Mouse (Mus musculus): ENCODE measurements around the gene Gadd45g. TPM values are rescaled to one million over a fixed set of nuclear protein-coding genes. Genes with fewer than 3 reads are reported as not detected.
"Not testable (repeated sequence)": the region's sequence is repeated elsewhere in the genome, so short reads cannot be mapped to it uniquely, and the experiment has no call there.

Gadd45g gene
- total RNA-seq, 2 experiments from 2014 or later = 24.0 to 27.8 TPM

DNA sequence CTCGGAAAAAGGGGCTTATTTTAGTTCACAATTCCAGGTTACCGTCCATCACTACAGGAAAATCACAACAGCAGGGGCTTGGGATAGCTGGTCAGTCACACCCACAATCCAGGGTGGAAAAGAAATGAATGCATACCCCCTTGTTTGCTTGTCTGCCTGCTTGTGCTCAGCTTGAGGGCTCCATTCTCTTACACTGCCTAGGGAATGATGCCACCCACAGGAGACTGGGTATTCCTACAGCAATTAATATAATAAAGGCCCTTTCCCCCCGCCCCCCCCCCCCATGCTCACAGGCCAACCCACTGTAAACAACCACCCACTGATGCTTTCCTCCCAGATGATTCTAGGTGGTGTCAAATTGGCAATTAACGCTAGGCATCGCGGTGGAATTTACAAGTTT is 14.0 kb upstream of the Gadd45g start:
- no peak for DNase-seq (ENCODE audit: low spot score in 2 of 2)

DNA sequence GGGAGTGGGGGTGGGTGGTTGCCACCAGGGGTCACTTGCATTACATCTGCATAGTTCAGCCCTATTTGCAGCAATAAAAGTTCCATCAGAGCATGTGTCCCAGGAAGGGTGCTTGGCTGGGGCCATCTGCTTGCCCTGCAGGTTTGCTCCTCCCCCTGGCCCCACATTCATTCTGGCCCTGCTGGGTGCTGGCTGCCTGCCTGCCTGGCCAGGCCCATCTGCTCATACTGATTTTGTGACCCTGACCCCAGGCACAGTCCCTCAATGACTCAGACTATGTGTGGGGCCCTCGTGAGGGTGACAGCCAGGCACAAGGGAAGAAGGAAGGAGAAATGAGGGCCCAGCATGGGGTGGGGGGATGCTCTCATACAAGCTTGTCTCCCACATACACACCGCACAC is 12.9 kb upstream of the Gadd45g start:
- DNase-seq (ENCODE audit: low spot score in 2 of 2) = no peak

DNA sequence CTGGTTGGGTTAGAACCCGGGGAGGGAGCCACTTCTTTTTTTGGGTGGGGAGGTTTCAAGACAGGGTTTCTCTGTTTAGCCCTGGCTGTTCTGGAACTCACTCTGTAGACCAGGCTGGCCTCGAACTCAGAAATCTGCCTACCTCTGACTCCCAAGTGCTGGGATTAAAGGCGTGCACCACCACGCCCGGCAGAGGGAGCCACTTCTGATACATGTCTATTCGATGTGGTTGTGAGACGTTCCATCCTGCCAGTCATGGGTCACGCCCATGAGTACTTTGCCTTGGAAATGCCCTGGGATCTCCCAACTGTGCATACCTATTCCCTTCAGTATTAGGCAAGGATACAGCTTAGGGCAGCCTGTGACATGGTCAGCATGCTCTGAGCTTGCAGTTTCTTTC is 12.5 kb upstream of the Gadd45g start:
- DNase-seq (ENCODE audit: low spot score in 2 of 2) = not testable (repeated sequence)

DNA sequence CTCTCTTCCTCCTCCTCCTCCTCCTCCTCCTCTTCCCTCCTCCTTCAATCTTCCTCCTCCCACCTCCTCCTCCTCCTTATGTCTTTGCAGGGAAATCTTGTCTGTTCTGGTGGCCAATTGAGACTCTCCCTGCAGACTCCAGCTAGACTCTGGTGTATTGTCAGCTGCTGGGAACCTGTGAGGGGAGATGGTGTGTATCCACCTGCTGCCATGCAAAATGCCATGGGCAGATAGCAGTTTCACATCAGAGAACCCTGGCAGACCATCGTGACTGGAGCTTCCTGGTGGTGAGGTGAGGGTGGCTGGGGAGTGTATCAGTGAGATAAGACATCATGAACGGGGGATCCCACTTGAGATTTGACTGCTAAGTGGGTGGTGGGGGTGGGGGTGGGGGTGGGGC is 12.0 kb upstream of the Gadd45g start:
- no peak for DNase-seq (ENCODE audit: low spot score in 2 of 2)

DNA sequence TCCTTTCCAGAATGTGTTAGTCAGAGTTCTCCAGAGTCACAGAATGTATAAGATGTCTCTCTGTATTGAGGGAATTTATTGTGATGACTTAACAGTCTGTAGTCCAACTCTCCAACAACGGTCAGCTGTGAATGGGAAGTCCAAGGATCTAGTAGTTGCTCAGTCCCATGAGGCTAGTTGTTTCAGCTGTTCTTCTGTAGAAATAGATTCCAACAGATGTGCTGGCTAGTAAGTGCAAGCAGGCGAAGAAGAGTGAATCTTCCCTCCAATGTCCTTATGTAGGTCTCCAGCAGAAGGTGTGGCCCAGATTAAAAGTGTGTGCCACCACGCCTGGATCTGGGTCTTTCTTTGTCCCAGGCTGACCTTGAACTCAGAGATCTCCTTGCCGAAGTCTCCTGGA is 11.3 kb upstream of the Gadd45g start:
- not testable (repeated sequence) for DNase-seq (ENCODE audit: low spot score in 2 of 2)

DNA sequence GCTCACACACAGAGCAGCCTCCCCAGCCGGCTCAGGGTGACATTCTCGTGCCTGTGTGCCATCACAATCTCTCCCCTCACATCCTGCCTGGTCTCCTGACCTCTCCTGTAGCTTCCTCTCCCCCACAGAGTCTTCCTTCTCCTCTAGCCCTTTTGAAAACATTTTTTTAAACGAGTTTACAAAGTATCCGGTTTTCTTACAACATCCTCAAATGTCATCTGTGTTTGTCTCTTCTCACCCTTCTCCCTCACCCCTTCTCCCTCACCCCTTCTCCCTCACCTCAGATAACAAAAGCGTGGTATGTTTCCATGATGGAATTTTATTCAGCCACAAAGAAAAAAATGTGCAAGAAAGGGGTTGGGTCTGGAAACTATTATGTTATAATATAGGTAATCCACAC is 9.1 kb upstream of the Gadd45g start:
- DNase-seq (ENCODE audit: low spot score in 2 of 2) = no peak

DNA sequence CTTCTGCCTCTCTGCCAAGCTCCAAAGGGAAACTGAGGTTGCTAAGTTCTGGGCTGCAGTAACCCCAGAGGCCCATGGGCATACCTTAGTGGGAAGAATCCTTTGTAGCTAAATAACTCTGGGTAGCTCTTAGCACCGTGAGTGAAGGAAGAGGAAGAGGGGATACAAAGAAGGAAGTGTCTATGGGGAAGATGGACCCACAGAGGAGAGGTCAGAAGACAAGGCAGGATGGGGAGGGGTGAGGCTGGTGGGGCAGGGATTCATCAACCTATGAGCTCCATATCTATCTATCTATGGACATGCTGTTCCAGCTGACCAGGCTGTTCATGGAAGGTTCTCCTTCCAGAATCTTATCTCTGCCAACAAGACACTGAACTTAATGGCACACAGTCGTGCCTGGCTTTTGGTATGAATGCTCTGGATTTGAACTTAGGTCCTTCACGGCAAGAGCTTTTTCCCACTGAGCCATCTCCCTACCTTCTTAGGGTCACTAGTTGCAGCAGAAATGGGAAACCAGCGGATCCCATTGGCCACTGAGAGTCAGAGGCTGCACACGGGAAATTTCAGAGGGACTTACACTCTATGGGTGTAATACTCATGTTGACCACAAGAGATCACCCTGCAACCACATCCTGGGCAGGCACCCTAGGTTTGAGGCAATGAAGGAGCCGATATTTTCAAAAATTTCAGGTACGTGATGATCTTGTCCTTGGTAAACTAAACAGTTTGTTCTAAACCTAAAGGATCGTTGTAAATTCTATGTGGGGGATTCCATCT is 7.0 kb upstream of the Gadd45g start:
- peak in 1 of 2 experiments; percentile 67 for DNase-seq (ENCODE audit: low spot score in 2 of 2)

DNA sequence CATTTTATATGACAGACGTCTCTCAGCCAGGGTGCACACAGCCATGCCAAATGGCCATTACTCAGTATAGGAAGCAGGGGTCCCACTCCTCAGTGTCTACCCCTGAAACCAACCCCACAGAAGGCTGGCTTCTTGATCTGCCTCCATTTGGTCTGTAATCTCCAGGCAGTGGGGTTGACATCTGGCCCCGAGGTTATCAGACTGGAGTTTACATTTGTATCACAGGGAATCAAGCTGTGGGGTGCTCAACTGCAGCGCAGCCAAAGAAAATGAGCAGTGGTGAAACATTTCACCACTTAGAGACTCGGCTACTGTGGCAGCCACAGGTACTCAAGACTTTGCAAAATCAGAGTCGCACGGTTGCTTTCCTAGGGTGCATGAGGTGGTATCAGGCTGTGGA is 5.8 kb upstream of the Gadd45g start:
- no peak for DNase-seq (ENCODE audit: low spot score in 2 of 2)

DNA sequence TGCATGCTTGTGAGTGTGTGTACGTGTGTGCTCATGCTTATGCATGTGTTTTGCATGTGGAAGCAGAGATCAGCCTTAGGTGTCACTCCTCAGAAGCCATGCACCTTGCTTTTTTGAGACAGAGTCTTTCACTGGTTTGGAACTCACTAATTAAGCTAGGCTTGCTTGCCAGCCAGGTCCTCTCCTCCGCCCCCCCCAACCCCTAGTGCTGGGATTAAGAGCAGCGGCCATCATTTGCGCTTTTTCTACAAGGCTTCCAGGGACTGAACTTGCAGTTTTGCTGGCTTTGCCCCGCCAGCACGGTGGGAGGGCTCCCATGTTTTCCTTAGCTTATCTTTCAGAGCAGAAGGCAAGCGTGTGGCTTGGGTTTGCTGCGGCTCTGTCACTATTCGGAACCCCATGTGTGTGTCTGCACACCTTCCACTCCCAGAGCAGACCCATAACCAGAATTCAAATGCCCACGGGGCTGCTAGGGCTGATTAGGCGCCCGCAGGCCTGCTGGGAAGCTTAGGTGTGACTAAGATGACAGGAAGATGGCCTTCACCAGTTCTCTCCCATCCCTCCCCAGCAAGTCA is 4.8 kb upstream of the Gadd45g start:
- DNase-seq (ENCODE audit: low spot score in 2 of 2) = no peak

DNA sequence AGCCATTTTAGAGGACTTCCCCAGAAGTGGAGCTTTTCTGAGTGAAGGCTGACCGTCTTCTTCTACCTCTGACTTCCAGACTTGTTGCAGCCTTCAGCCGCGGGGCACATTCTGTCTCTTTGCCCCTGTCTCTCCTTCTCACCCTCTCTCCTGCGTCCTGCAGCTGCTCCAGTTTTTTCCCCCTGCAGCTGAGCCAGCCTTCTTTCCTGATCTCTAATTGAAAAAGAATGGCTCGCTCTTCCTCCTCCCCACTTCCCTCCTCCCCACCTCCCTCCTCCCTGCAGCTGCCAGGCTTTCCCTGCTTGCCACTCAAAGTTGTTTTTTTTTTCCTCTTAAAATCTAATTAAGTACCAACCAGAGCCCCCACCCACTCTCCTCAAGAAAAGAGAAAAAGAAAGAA is 4.3 kb upstream of the Gadd45g start:
- no peak for DNase-seq (ENCODE audit: low spot score in 2 of 2)

DNA sequence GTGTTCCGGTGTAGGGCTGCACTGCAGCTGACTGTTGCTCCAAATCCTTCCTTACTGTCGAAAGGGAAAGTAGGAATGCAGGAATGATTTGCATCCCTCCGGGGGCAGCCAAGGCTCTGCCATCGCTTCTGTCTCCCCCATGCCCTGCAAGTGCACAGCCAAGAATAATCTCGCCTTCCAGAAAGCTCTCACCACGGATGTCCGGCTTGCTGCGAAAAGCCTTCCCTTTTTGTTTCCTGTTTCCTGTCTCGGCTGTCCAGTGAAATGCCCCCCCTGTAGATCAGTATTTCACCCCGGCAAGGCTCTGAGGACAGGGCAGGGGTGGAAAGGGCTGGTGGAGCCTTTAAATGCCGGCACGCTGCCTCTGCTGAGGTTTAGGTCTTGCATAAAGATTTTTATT is 3.7 kb upstream of the Gadd45g start:
- no peak for DNase-seq (ENCODE audit: low spot score in 2 of 2)

DNA sequence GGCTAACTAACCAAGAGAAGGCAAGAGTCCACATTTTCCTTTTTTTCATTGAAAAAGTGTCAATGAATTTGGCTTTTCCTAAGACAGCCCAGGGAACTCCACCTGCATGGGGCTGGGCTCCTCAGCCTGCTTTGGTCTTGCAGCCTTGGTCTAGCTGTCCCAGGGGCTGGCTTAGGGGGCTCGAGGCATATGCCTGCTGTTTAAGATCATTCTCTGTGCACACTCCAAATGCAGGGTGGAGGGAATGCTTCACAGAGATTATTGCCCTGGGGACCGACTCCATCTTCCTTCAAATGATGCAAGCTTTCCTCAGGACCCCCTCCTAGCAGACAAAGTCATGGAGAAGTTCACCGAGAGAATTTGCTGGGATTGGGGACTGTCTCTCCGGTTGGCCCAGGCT is 3.2 kb upstream of the Gadd45g start:
- DNase-seq (ENCODE audit: low spot score in 2 of 2) = no peak

DNA sequence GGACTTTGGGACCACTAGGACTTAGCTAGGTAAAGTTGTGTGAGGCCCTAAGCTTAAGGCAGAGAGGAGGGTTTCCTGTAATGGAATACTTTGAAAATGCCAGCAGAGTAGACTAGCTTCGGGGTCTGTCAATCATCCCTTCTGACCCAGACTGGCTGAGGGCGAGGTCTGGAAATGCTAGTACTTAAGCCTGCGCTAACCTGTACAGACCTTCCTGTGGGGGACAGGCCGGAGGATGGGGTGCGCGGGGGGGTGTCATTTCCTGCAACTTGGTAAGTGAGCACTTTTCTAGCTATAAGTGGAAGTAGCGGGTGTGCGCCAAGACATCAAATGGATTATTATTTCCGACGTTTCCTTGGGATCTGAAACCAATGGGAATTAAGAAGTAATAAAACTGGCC is 2.4 kb upstream of the Gadd45g start:
- no peak for DNase-seq (ENCODE audit: low spot score in 2 of 2)

DNA sequence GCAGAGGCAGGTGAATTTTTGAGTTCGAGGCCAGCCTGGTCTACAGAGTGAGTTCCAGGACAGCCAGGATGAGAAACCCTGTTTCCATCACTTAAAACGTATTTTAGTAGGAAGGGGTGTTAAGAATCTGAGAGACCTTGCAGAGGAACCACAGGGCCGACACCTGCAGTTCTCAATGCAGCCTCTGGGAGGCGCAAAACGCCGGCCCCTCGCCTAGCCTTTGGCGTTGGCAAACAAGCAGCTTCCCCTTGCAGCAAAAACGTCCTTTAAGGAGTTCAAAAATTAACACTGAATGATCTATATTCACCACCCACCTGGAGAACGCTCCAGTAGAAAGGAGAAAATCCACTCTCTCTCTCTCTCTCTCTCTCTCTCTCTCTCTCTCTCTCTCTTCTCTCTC is 1.8 kb upstream of the Gadd45g start:
- DNase-seq (ENCODE audit: low spot score in 2 of 2) = peak; percentile 61 to 70

DNA sequence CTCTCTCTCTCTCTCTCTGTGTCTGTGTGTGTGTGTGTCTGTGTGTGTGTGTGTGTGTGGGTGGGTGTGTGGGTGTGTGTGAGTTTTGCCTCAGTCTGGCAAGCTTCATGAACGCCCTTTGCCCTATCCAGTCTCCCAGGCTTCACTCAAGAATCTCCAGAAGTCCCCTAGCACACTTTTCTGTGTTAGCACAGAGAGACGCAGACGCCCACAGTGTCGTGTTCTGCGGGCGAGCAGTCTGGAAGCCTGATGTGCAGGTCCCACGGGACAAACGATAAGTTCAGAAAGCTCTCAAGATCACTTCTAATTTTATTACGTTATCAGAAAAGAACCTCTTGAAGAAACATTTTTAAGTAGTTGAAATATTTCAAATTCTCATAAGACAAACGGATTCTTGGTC is 1.4 kb upstream of the Gadd45g start:
- DNase-seq (ENCODE audit: low spot score in 2 of 2) = peak in 1 of 2 experiments; percentile 39

DNA sequence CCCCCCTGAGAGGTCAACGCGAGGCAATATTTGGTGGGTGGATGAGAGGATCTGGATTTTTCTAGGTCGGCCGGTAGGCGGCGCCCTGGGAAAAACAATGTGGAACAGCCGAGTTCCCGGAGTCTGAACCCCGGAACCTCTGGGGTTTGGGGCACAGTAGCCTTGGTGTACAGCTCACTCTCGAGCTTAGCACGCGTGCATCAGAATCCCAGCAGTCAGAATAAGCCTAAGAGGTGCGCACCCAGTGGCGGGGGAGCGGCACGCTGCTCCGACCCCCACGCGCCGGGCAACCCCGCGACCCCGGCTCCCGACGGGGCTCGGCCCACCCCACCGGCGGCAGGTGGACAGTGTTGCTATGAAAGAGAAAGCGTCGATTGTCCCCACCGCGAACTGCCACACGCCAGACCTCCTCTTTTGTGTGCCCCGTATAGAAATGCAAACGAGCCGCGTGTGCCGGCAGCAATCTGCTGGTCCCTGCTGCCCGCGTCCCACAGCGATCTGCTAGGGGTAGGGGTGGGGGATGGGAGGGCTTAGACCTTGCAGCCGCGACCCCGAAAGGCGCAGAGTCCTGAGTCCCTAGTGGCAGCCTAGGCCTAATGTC is 787 bp upstream of the Gadd45g start:
- peak; percentile 84 to 87 for DNase-seq (ENCODE audit: low spot score in 2 of 2)

DNA sequence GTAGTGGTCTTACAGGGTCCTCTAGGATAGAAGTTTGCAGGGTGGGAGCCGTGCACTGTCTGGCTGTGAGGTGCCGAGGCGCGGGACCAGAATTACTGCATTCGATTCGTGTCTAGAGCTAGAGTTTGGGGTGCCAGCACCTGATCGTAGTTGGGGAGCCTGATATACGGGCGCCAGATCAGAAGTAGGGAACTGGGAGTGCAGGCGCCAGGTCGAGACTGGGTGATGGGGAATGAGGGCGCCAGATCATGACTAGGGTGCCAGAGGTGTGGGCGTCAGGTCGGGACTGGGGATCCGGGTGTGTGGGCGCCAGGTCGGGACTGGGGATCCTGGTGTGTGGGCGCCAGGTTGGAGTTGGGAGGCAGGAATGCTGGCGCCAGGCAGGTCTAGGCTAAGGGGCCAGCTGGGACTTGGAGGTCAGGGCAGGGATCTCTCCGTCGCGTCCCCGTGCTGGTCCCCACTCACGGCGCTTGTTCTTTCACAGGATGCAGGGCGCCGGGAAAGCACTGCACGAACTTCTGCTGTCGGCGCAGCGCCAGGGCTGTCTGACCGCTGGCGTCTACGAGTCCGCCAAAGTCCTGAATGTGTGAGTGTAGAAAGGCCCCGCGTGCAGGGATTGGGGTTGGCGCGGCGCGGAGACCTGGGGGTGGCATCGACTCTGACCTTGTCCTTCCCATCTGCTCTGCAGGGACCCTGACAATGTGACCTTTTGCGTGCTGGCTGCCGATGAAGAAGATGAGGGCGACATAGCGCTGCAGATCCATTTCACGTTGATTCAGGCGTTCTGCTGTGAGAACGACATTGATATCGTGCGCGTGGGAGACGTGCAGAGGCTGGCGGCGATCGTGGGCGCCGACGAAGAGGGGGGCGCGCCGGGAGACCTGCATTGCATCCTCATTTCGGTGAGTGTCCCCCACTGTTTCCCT is 653 bp downstream of the Gadd45g start:
- peak; percentile 75 to 79 for DNase-seq (ENCODE audit: low spot score in 2 of 2)

DNA sequence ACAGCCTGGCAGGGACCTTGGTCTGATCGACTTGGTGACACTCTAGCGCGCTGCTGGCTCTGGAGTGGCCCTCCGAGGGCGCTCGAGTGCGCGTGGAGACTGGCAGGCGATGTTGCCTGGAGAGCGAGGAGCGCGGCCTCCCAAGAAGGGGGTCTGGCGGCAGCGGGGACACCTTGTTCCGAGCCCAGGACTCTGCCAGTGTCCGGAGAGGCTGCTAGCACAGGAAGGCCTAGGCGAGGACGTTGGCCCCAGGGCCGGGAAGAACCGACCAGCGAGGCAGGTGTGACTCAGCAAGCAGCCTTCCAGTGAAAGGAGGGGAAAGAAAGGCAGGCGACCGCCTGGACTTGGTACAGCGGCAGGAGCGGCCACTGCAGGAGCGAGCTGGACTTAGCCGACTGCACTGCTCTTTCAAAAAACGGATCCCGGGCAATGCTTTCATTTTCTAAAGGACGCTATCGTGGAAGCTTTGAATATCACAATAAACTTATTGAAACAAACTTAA is 1.6 kb downstream of the Gadd45g start:
- peak; percentile 83 to 84 for DNase-seq (ENCODE audit: low spot score in 2 of 2)

DNA sequence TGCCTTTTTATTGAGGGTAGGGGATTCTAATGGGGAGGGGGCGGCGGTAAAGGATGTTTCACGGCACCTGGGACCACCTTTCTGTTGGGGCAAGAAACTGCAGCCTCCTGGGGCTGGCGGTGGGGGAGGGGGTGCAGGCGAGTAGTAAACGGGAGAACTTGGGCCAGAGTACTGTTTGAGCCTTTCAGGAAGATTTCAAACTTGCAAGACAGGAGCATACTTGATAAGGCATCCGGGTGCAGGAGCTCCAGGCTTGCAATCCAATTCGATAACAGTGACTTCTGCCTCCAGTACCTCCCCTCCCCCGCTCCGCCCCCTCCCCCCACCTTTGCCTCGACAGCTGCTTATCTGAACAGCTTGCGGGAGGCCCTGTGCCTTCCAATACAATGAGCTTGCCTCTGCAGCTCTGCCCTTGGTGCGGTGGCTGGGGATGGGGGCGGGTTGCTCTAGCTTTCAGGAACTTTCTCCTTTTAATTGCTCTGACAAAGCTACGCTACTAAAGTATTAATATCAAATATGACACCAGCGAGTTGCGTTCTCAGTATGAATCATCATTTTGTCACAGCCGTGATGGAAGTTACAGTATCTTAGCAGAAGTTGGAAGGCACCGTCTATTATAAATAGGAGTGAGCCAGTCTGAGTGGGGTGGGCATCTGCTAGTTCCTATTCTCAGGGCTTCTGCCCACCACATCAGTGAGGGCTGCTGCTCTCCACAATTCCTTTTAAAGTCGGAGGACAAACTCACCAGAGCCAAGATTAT is 2.2 kb downstream of the Gadd45g start:
- peak; percentile 61 to 76 for DNase-seq (ENCODE audit: low spot score in 2 of 2)

DNA sequence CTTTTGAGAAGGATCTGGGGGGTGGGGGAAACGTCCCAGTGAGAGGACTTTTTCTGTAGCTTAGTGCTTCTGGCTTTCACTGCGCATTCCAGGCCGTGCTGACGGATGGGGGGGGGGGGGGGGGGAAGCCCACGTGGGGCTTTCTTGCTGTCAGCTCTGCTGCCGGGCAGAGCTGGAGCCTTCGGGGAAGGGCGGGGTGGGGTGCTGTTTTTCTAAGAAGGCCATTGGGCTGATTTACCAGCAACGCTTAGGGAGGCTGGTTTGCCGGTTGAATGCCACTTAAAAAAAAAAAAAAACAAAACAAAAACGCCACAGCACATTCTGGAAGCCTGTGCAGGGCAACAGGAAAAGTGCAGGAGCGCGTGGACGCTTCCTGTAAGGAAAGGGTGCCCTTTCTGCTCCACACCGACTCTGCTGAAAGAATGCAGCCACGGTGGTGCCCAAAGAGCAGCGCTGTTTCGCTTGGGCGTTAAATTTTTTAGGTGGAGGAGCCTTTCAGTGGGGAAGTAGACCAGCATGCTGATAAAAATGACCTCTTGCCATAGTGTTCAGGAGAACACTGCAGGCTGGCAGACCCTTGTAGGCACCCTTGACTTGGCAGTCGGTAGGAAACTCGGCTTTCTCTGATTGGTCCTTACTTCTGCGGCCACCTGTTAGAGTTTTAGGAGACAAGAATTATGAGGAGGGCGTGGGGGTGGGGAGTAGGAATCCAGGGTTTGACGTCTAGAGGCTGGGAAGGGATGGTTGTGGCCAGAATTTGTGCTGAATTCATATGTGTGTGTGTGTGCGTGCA is 3.0 kb downstream of the Gadd45g start:
- no peak for DNase-seq (ENCODE audit: low spot score in 2 of 2)

Data from layer of hippocampus, postnatal 14 days (tissue).